Mouse (Mus musculus) bone marrow macrophage, adult 2 months (primary cell): ENCODE measurements around the gene Atp8a1.

Experiments
- CTCF ChIP-seq: IDR thresholded peaks from 2 replicates; pipeline ENCODE4 v1.5.1; 2012; ENCODE audit warnings: low read depth, mild to moderate bottlenecking, low read length, moderate library complexity
- POLR2A ChIP-seq: IDR thresholded peaks from 2 replicates; pipeline ENCODE4 v1.6.1; 2012; ENCODE audit warnings: mild to moderate bottlenecking, low read depth, low read length, borderline replicate concordance

DNA sequence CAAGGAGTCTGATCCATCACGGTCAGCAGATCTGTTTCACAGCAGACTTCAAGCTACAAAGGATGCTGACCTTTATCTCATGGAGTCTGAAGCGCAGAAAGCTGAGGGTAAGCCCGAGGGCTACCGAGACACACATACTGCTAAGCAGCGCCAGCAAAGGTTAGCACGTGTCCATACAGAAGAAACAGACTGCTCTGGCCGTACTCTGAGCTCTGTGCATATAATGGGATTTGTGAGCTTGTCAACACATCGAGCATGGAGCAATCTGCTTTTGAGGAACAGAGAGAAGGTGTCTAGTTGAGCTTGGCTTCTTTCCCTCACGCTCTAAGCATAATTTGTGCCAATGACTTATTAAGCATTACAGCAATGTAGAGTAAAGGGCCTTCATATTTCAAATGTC is 273.2 kb downstream of the Atp8a1 start:
- no peak for TF ChIP-seq POLR2A
- no peak for TF ChIP-seq CTCF
